Mouse (Mus musculus) ES-Bruce4 (cell line): ENCODE measurements around the gene Pilrb1. TPM values are rescaled to one million over a fixed set of nuclear protein-coding genes. Genes with fewer than 3 reads are reported as not detected.

Source experiments
- H3K27ac ChIP-seq: 2 replicates; pipeline ENCODE4 v1.5.1; 2012; ENCODE audit warnings: low read length, inconsistent platforms; ENCODE audit not compliant: insufficient read depth
- H3K27me3 ChIP-seq: 2 replicates; pipeline ENCODE4 v1.6.1; 2012; ENCODE audit warnings: mild to moderate bottlenecking, low read length, inconsistent platforms; ENCODE audit not compliant: control insufficient read depth, poor library complexity, insufficient read depth, severe bottlenecking
- H3K36me3 ChIP-seq: 2 replicates; pipeline ENCODE4 v1.6.1; 2012; ENCODE audit warnings: inconsistent platforms, mild to moderate bottlenecking, low read length, moderate library complexity; ENCODE audit not compliant: control insufficient read depth, poor library complexity, insufficient read depth, severe bottlenecking
- H3K4me1 ChIP-seq: one replicate; pipeline ENCODE4 v1.8.1; 2011; ENCODE audit warnings: low read length; ENCODE audit not compliant: control insufficient read depth, insufficient read depth
- H3K4me3 ChIP-seq: 2 replicates; pipeline ENCODE4 v1.5.1; 2011; ENCODE audit warnings: low read depth, mild to moderate bottlenecking, low read length
- H3K9ac ChIP-seq: 2 replicates; pipeline ENCODE4 v1.6.1; 2012; ENCODE audit warnings: low read depth, mild to moderate bottlenecking, inconsistent platforms; ENCODE audit not compliant: poor library complexity, severe bottlenecking
- H3K9me3 ChIP-seq: replicated peaks from 2 replicates; pipeline ENCODE4 v1.6.1; 2012; ENCODE audit warnings: mild to moderate bottlenecking, low read length, inconsistent platforms; ENCODE audit not compliant: control insufficient read depth, poor library complexity, insufficient read depth, severe bottlenecking
- CTCF ChIP-seq: IDR thresholded peaks from one replicate; pipeline ENCODE4 v1.8.1; 2011; ENCODE audit warnings: low read depth, low read length
- EP300 ChIP-seq: IDR thresholded peaks from 2 replicates; pipeline ENCODE4 v1.6.1; 2011; ENCODE audit warnings: low read depth, low read length; ENCODE audit not compliant: insufficient read depth
- POLR2A ChIP-seq: IDR thresholded peaks from one replicate; pipeline ENCODE4 v1.8.1; 2011; ENCODE audit warnings: low read length; ENCODE audit not compliant: insufficient read depth
- polyA plus RNA-seq: library from polyadenylated mRNA; stranded (reverse); fragments of >200 nt; gene quantifications from 2 replicates; pipeline ENCODE4 v1.2.4, GENCODE M21; 2011; ENCODE audit warnings: low read depth; ENCODE audit not compliant: missing spikeins, insufficient read depth, insufficient read length

The Pilrb1 gene
- polyA plus RNA-seq, 1 experiment: not detected

DNA sequence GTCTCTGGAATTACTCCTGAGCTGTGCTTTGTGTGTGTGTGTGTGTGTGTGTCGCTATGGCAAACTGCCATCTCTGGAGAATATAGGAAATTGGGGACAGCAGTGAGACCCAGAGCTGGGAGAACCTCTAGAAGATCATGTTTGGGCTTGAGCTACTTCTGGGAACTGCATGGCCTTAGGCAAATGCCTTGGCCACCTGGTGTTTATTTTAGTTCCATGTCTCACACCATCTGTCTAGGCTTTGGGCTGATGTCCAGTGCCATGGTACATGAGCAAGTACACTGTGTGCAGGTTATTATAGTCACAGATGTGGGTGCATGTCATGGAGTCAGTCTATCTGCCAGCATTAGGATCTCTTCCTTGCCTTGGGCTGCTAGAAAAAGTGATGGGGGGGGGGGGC, 35.3 kb downstream of the Pilrb1 start:
- no peak overlapping the region for H3K9ac ChIP-seq
- TF ChIP-seq CTCF: no peak
- TF ChIP-seq EP300: no peak
- no peak for TF ChIP-seq POLR2A
- H3K9me3 ChIP-seq: no peaks in the 10 kb centered on the region
- H3K27ac ChIP-seq: no peak overlapping the region
- H3K4me3 ChIP-seq: no peak overlapping the region
- H3K27me3 ChIP-seq: no peaks in the 10 kb centered on the region
- H3K36me3 ChIP-seq: no peaks in the 10 kb centered on the region
- H3K4me1 ChIP-seq: peaks cover 3% of the 10 kb centered on the region

GRCm38 (mm10) chr5:137822126-137822525, 35.8 kb downstream of the Pilrb1 start:
- no peaks in the 10 kb centered on the region; the same call in 1 of the 2 replicates for H3K9me3 ChIP-seq
- peaks cover 3% of the 10 kb centered on the region for H3K4me1 ChIP-seq
- H3K27me3 ChIP-seq: no peaks in the 10 kb centered on the region
- no peak overlapping the region for H3K27ac ChIP-seq
- TF ChIP-seq EP300 (no peak), CTCF (no peak), POLR2A (no peak)
- no peaks in the 10 kb centered on the region for H3K36me3 ChIP-seq
- H3K9ac ChIP-seq: no peak overlapping the region
- no peak overlapping the region for H3K4me3 ChIP-seq

DNA sequence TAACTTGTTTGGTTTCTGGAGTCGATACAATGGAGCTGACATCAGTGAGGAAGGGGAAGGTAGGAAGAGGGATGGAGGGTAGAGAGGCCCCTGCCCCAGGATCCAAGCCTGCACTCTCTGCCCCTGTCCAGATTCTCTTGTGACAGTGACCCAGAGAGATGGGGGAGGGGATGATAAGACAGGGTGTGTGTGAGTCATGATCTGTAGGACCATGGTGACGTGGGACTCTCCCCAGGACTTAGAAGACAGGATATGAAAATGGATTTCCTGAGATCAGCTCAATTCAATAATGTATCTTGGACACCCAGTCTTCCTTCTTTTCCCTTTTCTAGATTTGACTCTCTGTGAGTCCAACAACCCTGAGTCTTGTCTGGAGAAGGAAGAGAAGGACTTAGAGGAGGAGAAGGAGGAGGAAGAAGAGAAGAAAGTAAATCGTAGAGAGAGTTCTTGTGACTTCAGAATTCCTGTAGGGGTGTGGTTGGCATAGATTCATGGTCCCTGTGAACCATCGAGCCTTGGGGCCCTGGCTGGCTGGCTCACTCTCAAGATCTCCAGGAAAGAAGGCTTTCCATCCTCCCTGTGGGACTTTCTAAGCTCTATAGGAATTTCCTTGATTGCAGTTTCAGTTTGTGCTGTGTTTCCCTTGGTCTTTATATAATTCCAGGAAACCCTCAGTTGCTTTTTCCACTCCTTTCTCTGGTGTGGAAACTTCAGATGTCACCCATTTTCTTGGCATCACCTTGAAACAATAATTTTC, 40.3 kb downstream of the Pilrb1 start:
- TF ChIP-seq EP300 (no peak), POLR2A (no peak), CTCF (no peak)
- Histone ChIP-seq H3K4me3 (no peak overlapping the region), H3K9ac (no peak overlapping the region), H3K36me3 (no peaks in the 10 kb centered on the region), H3K27me3 (no peaks in the 10 kb centered on the region), H3K27ac (no peak overlapping the region), H3K9me3 (peaks cover 8% of the 10 kb centered on the region), H3K4me1 (no peaks in the 10 kb centered on the region)

DNA sequence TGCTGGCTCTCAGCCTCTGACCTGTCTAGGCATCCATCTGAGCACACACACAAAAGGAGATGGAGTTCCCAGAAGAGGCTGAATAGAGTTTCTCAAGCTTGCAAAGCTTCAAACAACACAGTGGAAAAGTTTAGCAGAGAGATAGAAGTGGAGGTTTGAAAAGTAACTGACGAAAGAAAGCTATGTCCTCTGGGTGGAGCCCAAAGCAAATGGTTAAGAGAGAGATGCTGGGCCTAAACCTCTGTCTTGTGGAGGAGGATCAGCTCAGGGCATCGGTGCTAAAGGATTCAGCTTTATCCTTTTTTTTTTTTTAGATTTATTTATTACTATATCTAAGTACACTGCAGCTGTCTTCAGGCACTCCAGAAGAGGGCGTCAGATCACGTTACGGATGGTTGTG, 49.6 kb downstream of the Pilrb1 start:
- H3K27ac ChIP-seq: no peak overlapping the region
- H3K4me3 ChIP-seq: no peak overlapping the region
- H3K9ac ChIP-seq: no peak overlapping the region
- no peaks in the 10 kb centered on the region for H3K4me1 ChIP-seq
- H3K9me3 ChIP-seq: peaks cover 10% of the 10 kb centered on the region
- no peaks in the 10 kb centered on the region for H3K27me3 ChIP-seq
- no peaks in the 10 kb centered on the region for H3K36me3 ChIP-seq
- TF ChIP-seq POLR2A (no peak), CTCF (no peak), EP300 (no peak)

GRCm38 (mm10) chr5:137806158-137806557, 51.7 kb downstream of the Pilrb1 start:
- Histone ChIP-seq H3K27me3 (no peaks in the 10 kb centered on the region), H3K4me1 (no peaks in the 10 kb centered on the region), H3K36me3 (no peaks in the 10 kb centered on the region), H3K9ac (no peak overlapping the region), H3K27ac (no peak overlapping the region), H3K9me3 (no peaks in the 10 kb centered on the region), H3K4me3 (no peak overlapping the region)
- no peak for TF ChIP-seq EP300
- TF ChIP-seq CTCF: no peak
- no peak for TF ChIP-seq POLR2A

Other genes starting within 250 kb of the Pilrb1 start
- 49.2 and 60.6 TPM in 2 replicates for gene Pcolce, start 244.3 kb downstream of the Pilrb1 start, polyA plus RNA-seq
- 0.48 and 0.94 TPM in 2 replicates for gene Fbxo24, start 229.1 kb downstream of the Pilrb1 start, polyA plus RNA-seq
- gene Lrch4, start 229.0 kb downstream of the Pilrb1 start, polyA plus RNA-seq: 25.1 and 28.6 TPM in 2 replicates
- 5.4 and 9.0 TPM in 2 replicates for gene Gm20605, start 228.9 kb downstream of the Pilrb1 start, polyA plus RNA-seq
- gene Sap25, start 216.8 kb downstream of the Pilrb1 start, polyA plus RNA-seq: 5.0 and 7.9 TPM in 2 replicates
- 1.2 and 1.5 TPM in 2 replicates for gene Irs3, start 212.4 kb downstream of the Pilrb1 start, polyA plus RNA-seq
- gene Agfg2, start 173.4 kb downstream of the Pilrb1 start, polyA plus RNA-seq: 14.8 and 16.0 TPM in 2 replicates
- 12.4 and 13.0 TPM in 2 replicates for gene Nyap1, start 116.5 kb downstream of the Pilrb1 start, polyA plus RNA-seq
- 47.7 and 53.3 TPM in 2 replicates for gene Tsc22d4, start 112.4 kb downstream of the Pilrb1 start, polyA plus RNA-seq
- 30.3 and 35.4 TPM in 2 replicates for gene Ppp1r35, start 79.3 kb downstream of the Pilrb1 start, polyA plus RNA-seq
- 21.6 and 24.8 TPM in 2 replicates for gene Mepce, start 70.5 kb downstream of the Pilrb1 start, polyA plus RNA-seq
- 15.0 and 15.5 TPM in 2 replicates for gene Zcwpw1, start 70.3 kb downstream of the Pilrb1 start, polyA plus RNA-seq
- not detected in 2 replicates for gene Pilra, start 21.8 kb downstream of the Pilrb1 start, polyA plus RNA-seq
- gene Pilrb2, start 13.7 kb upstream of the Pilrb1 start, polyA plus RNA-seq: not detected in 2 replicates
- not detected in 2 replicates for gene Cyp3a13, start 63.5 kb upstream of the Pilrb1 start, polyA plus RNA-seq
- not detected in 2 replicates for gene Gjc3, start 105.0 kb upstream of the Pilrb1 start, polyA plus RNA-seq
- gene Azgp1, start 123.4 kb upstream of the Pilrb1 start, polyA plus RNA-seq: not detected in 2 replicates
- gene Smok3a, start 163.2 kb upstream of the Pilrb1 start, polyA plus RNA-seq: not detected in 2 replicates
- gene Smok3b, start 163.3 kb upstream of the Pilrb1 start, polyA plus RNA-seq: not detected in 2 replicates
- gene Smok3c, start 195.1 kb upstream of the Pilrb1 start, polyA plus RNA-seq: not detected in 2 replicates
- gene Zkscan1, start 227.0 kb upstream of the Pilrb1 start, polyA plus RNA-seq: 15.1 and 15.3 TPM in 2 replicates